Mouse (Mus musculus) bone marrow, adult 2 months (tissue): ENCODE measurements at regions not wholly inside any gene's neighbourhood (a gene's known extent, or its start where the extent isn't known, plus 50 kb on each side); places are given as distances from the start of the nearest gene placed in this dataset.

Source experiments
- H3K27ac ChIP-seq: fragments of 200-500 bp; 2 replicates; pipeline ENCODE4 v1.5.1; 2012; ENCODE audit warnings: low read depth, mild to moderate bottlenecking, control low read depth, inconsistent platforms, low read length; ENCODE audit not compliant: control insufficient read depth, poor library complexity, insufficient read depth
- H3K4me1 ChIP-seq: fragments of 200-500 bp; 2 replicates; pipeline ENCODE4 v1.6.1; 2011; ENCODE audit warnings: low read length; ENCODE audit not compliant: control insufficient read depth, insufficient read depth
- H3K4me3 ChIP-seq: fragments of 200-500 bp; replicated peaks from 2 replicates; pipeline ENCODE3; 2011; ENCODE audit warnings: mild to moderate bottlenecking, low read depth, low read length, control low read depth; ENCODE audit not compliant: control insufficient read depth
- CTCF ChIP-seq: fragments of 200-500 bp; IDR thresholded peaks from 2 replicates; pipeline ENCODE4 v1.5.1; 2011; ENCODE audit warnings: low read length, control low read depth; ENCODE audit not compliant: control insufficient read depth, insufficient read depth
- POLR2A ChIP-seq: fragments of 200-500 bp; IDR thresholded peaks from 2 replicates; pipeline ENCODE4 v1.6.1; 2011; ENCODE audit warnings: low read depth, mild to moderate bottlenecking, control low read depth, low read length, borderline replicate concordance; ENCODE audit not compliant: control insufficient read depth
- WGBS: fragments of 180-500 bp; shearing (Covaris S2); methylation state at CpG from one replicate; pipeline ENCODE4 v1.1.7; 2018; 5-methylcytosine and 5-hydroxymethylcytosine counted together

DNA sequence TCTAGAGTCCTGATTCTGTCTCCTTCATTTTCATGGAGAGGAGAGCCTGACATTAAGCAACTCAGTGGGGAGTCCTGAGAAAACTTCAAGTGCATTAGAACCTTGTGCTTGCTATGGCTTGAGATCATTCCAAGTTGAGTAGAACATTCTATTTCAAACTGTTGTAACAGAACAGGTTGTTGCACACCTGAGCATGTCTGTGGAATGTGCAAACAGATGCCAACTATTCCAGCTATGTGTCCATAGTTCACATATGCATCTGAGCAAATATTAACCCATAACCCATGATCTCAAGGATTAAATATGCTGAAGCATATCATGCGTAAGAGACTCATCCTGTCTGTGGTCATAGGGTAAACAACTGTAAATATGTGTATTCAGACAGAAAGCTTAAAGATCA is 68.5 kb upstream of the Egfr start:
- no peak for TF ChIP-seq CTCF
- TF ChIP-seq POLR2A: no peak
- WGBS: 76% methylated on average over 1 of the region's 1 CpGs
- no peaks in the 10 kb centered on the region; the same call in 1 of the 2 replicates for H3K4me1 ChIP-seq
- H3K27ac ChIP-seq: no peak overlapping the region
- no peak overlapping the region for H3K4me3 ChIP-seq

DNA sequence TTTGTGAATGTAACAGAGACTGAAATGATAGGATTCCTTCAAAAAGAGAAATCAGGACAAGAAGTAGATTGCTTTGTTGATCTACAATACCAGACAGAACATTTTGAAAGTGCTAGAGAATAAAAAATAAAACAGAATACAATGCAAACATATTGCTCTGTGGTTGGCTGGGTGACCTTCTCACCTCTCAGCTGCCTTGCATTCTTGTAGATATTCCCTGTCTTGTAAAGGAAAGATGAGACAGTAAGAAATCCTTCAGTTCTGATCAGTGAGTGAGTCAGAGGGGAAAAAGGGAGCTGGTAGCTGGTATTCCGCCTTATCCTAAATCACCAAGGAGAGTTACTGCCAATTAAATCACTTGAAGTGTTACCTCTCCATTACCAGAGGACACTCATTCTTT is 56.4 kb upstream of the Egfr start:
- H3K27ac ChIP-seq: no peak overlapping the region

DNA sequence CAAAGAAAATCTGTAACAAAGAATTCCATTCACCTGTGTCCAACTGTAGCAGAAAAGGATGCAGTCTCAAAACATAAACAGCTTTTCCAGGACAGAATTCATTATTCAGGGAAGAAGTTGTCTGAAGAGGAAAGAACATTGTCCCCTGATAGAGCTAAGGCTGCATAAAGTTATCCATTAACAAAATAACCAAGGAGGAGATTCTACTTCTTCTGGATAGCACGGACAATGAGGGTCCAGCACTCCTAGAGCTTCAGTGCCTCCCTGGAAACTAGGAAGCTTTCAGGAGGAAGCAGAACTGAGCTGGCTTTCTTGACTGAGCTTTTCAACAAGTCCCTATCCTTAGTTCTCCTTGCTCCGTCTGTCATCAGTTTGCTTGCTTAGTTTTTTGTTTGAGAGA is 55.2 kb upstream of the Egfr start:
- Histone ChIP-seq H3K27ac (no peak overlapping the region), H3K4me3 (no peak overlapping the region), H3K4me1 (no peaks in the 10 kb centered on the region)
- 73% methylated on average over 2 of the region's 2 CpGs for WGBS
- no peak for TF ChIP-seq POLR2A

More for the DNA sequence above, 56.4 kb upstream of the Egfr start:
- WGBS: 90% methylated on average over 1 of the region's 1 CpGs
- H3K4me1 ChIP-seq: no peaks in the 10 kb centered on the region
- no peak overlapping the region for H3K4me3 ChIP-seq
- TF ChIP-seq POLR2A (no peak), CTCF (no peak)

DNA sequence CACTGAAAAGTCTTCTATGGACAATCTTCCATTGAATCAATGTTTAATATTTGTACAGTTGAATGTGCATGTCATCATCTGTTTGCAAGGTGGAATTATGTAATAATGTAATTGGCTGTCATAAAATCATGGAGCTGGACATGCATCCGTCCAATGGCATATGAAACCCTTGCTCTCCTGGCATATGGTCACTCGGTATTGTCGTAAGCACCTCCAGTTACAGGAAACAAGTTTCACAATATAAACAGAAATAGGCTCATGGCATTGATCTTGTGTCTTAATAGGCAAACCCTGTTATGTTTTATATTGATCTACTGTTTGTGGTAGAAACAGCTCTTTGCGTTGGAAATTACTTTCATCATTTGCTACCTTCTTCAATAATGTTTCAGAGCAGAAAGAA is 50.2 kb upstream of the Egfr start:
- H3K4me3 ChIP-seq: no peak overlapping the region
- TF ChIP-seq CTCF (no peak), POLR2A (no peak)
- WGBS: 66% methylated on average over 4 of the region's 4 CpGs
- H3K4me1 ChIP-seq: no peaks in the 10 kb centered on the region
- H3K27ac ChIP-seq: no peak overlapping the region
